Mouse (Mus musculus) stomach, embryonic 14.5 days (tissue): ENCODE measurements around the gene Lama1. TPM values are rescaled to one million over a fixed set of nuclear protein-coding genes. Genes with fewer than 3 reads are reported as not detected.

Experiments
- ATAC-seq: fragments of 200-750 bp; cut with Nextera tagmentation; 2 replicates; pipeline ENCODE4 v1.8.0; 2017; ENCODE audit warnings: low read depth, moderate TSS enrichment; ENCODE audit not compliant: insufficient number of reproducible peaks, insufficient read depth, low FRiP score
- H3K27ac ChIP-seq: fragments of 300-500 bp; sonication (generic); 2 replicates; pipeline ENCODE4 v1.5.1; 2014; ENCODE audit warnings: mild to moderate bottlenecking, low read length, moderate library complexity, mixed read lengths
- H3K27me3 ChIP-seq: fragments of 300-500 bp; sonication (generic); 2 replicates; pipeline ENCODE4 v1.6.1; 2014; ENCODE audit warnings: low read length, control low read depth, mixed read lengths; ENCODE audit not compliant: control insufficient read depth, insufficient read depth
- H3K36me3 ChIP-seq: fragments of 300-500 bp; sonication (generic); 2 replicates; pipeline ENCODE4 v1.6.1; 2014; ENCODE audit warnings: mild to moderate bottlenecking, control low read depth, low read length, moderate library complexity, mixed read lengths; ENCODE audit not compliant: control insufficient read depth, insufficient read depth
- H3K4me1 ChIP-seq: fragments of 300-500 bp; sonication (generic); 2 replicates; pipeline ENCODE4 v1.6.1; 2014; ENCODE audit warnings: low read length, control low read depth, mixed read lengths; ENCODE audit not compliant: control insufficient read depth, insufficient read depth
- H3K4me2 ChIP-seq: fragments of 300-500 bp; sonication (generic); replicated peaks from 2 replicates; pipeline ENCODE4 v1.6.1; 2014; ENCODE audit warnings: low read depth, low read length, control low read depth
- H3K4me3 ChIP-seq: fragments of 300-500 bp; sonication (generic); 2 replicates; pipeline ENCODE4 v1.5.1; 2014; ENCODE audit warnings: low read depth, low read length, control low read depth
- H3K9ac ChIP-seq: fragments of 300-500 bp; sonication (generic); replicated peaks from 2 replicates; pipeline ENCODE4 v1.6.1; 2014; ENCODE audit warnings: low read depth, mild to moderate bottlenecking, control low read depth, low read length, moderate library complexity, mixed read lengths
- H3K9me3 ChIP-seq: fragments of 300-500 bp; sonication (generic); 2 replicates; pipeline ENCODE4 v1.6.1; 2016; ENCODE audit warnings: low read depth, low read length, control low read depth; ENCODE audit not compliant: control insufficient read depth
- WGBS: fragments of 180-500 bp; shearing (Covaris S2); extraction: QIAGEN DNeasy Blood & Tissue Kit; methylation state at CpG from one replicate; pipeline ENCODE4 v1.1.7; 2014; 5-methylcytosine and 5-hydroxymethylcytosine counted together
- polyA plus RNA-seq: library from polyadenylated mRNA; unstranded; fragments of >200 nt; fragmentation: Nextera tagmentation; extraction: Ambion mirVana; gene quantifications from 2 replicates; pipeline ENCODE4 v1.2.1, GENCODE M21; 2014

Gene Lama1
- 9.7 and 10.4 TPM in 2 replicates for polyA plus RNA-seq

DNA sequence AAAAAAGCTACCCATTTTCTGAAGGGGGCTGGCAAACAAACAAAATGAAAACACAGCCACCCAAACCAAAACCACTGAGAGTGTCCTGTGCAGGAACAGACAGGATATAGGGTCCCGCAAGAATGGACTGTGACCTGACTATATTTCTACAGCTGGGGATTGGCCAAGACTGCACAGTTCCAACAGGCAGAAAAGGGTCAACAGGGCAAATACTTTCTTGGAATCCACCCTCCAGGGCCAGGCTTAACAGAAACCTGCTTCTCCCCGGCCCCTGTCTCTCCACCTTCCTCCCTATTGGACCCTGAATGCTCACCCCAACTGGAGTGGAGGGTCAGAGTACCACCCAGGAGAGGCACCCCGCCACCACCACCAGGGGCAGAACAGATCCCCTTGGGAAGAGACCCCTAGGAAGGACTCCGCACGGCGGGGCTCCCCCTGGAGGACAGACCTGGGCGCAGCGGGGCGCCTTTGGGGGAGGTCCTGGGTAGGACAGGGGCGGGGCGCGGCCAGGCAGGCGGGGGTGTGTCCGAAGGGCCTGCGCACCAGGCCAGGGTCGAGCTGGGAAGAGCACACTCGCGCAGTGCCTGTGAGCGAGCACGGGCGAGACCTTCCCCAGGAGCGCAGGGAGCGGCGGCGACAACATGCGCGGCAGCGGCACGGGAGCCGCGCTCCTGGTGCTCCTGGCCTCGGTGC, at the start of gene Lama1:
TSS of gene Lama1 (plus strand) at position 566 of the 693 bp plus-strand sequence.
- Histone ChIP-seq H3K36me3 (no peaks in the 10 kb centered on the region), H3K9ac (peak within 1 kb of the TSS; percentile 53), H3K27ac (no peak within 1 kb of the TSS), H3K4me2 (peak within 1 kb of the TSS; percentile 95), H3K4me1 (peaks cover 13% of the 10 kb centered on the region; the same call in 1 of the 2 replicates), H3K9me3 (no peaks in the 10 kb centered on the region), H3K27me3 (no peaks in the 10 kb centered on the region), H3K4me3 (peak within 1 kb of the TSS; percentile 77)
- WGBS = 2% methylated on average over 32 of the region's 32 CpGs
- peak; percentile 95 for ATAC-seq

DNA sequence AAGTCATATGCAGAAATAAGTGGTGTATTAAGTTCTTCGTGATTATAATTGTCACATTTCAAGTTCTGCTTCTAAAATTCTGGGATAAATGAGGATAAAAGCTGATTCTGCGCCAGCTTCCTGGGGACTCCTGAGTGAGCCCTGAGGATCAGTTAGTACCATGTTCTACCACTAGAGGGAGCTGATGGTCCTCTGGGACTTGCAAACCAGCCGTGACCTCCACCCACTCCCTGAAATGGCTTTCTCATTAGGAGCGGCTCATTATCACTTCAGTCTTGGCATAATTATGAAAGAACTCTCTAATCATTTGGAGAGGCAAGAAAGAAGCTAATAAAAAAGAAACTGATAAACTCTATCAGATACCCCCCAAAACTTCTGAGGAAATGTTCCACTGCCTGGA, 45.6 kb upstream of the Lama1 start:
- no peak overlapping the region for H3K4me3 ChIP-seq
- H3K9me3 ChIP-seq = no peaks in the 10 kb centered on the region
- ATAC-seq = no peak
- no peak overlapping the region for H3K9ac ChIP-seq
- 11% methylated on average over 4 of the region's 4 CpGs for WGBS
- H3K4me1 ChIP-seq = no peaks in the 10 kb centered on the region
- no peaks in the 10 kb centered on the region for H3K27me3 ChIP-seq
- no peaks in the 10 kb centered on the region for H3K36me3 ChIP-seq
- no peak overlapping the region for H3K4me2 ChIP-seq
- H3K27ac ChIP-seq = no peak overlapping the region

DNA sequence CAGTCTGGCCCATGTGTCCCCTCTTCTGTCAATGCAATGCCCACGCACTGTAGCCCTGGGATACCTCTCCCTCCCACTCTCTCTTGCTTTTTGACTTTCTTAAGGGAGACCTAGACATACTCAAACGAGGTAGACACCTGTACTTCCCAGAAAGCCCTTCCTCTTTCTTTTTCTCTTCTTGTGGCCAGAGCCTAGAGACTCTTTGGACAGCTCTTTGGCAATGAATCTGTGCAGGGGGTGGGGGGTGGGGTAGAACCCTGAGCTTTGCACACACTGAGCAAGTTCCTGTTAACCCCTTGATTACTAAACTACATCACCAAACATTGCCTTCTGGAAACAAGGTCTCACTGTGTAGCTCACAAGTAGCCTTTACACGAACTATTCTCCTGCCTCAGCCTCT, 32.8 kb upstream of the Lama1 start:
- no peaks in the 10 kb centered on the region for H3K4me1 ChIP-seq
- no peak for ATAC-seq
- no peak overlapping the region for H3K4me3 ChIP-seq
- WGBS = 76% methylated on average over 3 of the region's 3 CpGs
- no peaks in the 10 kb centered on the region for H3K9me3 ChIP-seq
- H3K27me3 ChIP-seq = no peaks in the 10 kb centered on the region
- no peak overlapping the region for H3K4me2 ChIP-seq
- H3K9ac ChIP-seq = no peak overlapping the region
- H3K27ac ChIP-seq = no peak overlapping the region
- no peaks in the 10 kb centered on the region for H3K36me3 ChIP-seq

DNA sequence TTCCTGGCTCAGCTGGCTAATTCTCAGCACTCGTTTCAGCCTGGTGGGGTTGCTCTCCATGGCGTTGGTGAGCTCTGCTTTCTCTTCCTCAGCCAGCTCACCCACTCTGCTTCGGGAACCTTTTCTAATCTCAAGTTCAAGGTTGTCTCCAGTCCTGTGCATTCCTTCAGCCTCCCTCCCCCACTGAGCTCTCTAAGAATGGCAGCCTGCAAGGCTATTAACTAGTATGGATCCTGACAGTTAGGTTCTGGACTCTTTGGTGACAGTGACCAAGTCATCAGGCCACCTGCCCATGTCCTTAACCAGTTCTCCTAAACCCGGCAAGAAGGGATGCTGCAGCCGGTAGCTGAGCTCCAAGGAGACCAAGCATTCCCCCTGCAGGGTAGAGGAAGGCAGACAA, 30.1 kb upstream of the Lama1 start:
- Histone ChIP-seq H3K27ac (no peak overlapping the region), H3K27me3 (no peaks in the 10 kb centered on the region), H3K4me3 (no peak overlapping the region), H3K4me2 (no peak overlapping the region), H3K36me3 (no peaks in the 10 kb centered on the region), H3K4me1 (no peaks in the 10 kb centered on the region), H3K9ac (no peak overlapping the region), H3K9me3 (no peaks in the 10 kb centered on the region)
- ATAC-seq = no peak
- WGBS = 63% methylated on average over 5 of the region's 5 CpGs

DNA sequence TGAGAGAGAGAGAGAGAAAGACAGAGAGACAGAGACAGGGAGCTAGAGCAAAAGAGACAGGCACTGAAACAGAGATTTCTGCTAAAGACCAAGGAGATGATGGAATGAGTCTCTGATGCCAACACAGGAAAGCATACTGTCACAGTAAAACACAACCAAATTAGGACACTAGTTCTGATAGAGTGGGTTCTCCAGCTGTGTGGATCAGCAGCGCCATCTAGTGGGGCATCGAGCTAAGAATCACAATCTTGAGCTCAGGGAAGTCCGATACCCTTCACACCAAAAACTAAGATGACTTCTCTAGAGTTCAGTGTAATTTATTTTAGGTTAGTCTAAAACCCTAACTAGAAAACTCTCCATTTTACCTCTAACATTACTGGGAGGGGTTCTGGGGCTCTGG, 29.1 kb upstream of the Lama1 start:
- Histone ChIP-seq H3K4me1 (no peaks in the 10 kb centered on the region), H3K27me3 (no peaks in the 10 kb centered on the region), H3K9ac (no peak overlapping the region), H3K9me3 (no peaks in the 10 kb centered on the region), H3K4me2 (no peak overlapping the region), H3K36me3 (no peaks in the 10 kb centered on the region), H3K4me3 (no peak overlapping the region), H3K27ac (no peak overlapping the region)
- WGBS = 12% methylated on average over 3 of the region's 3 CpGs
- no peak for ATAC-seq

DNA sequence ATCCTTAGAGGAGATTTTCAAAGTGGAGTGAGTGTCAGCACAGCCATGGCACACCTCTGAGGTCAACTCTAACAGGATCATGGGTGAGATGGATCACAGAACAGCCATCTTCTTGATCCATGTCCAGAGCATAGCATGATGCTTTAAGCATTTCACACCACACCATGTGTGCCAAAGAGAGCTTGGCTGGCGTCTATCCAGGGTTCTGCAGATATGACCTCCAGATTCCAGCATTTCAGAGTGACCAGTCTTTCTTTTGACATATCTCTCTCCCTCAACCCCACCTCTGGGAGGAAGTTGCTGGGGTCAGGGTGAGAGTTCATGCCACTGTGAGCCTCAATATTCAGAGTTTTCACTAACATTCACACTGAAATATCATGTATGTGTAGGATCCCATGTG, 18.5 kb upstream of the Lama1 start:
- Histone ChIP-seq H3K27ac (no peak overlapping the region), H3K27me3 (no peaks in the 10 kb centered on the region), H3K4me3 (no peak overlapping the region), H3K36me3 (no peaks in the 10 kb centered on the region), H3K4me1 (no peaks in the 10 kb centered on the region), H3K9me3 (no peaks in the 10 kb centered on the region), H3K4me2 (no peak overlapping the region), H3K9ac (no peak overlapping the region)
- no peak for ATAC-seq
- 97% methylated on average over 1 of the region's 1 CpGs for WGBS

DNA sequence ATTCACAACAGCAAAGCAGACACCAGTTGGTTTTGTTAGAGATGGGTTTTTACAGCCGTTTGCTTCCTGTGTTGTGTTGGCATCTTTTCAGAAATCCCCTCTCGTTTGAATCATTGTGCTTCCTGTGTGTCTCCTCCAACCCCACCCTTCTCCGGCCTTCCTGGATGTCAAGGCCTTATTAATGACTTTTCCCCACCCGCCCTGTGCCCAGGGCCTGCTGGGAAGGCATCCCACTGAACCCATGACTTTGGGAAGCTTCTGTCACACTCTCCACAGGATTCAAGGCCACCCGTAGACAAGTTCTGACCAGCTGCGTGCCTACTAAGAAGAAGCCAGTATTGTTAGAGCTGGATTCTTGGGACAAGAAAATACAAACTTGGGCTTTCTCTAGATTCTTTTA, 16.0 kb upstream of the Lama1 start:
- Histone ChIP-seq H3K4me1 (no peaks in the 10 kb centered on the region; the same call in 1 of the 2 replicates), H3K27ac (no peak overlapping the region), H3K9me3 (no peaks in the 10 kb centered on the region), H3K4me3 (no peak overlapping the region), H3K27me3 (no peaks in the 10 kb centered on the region), H3K36me3 (no peaks in the 10 kb centered on the region), H3K9ac (no peak overlapping the region), H3K4me2 (no peak overlapping the region)
- ATAC-seq = no peak
- WGBS = 49% methylated on average over 6 of the region's 6 CpGs

DNA sequence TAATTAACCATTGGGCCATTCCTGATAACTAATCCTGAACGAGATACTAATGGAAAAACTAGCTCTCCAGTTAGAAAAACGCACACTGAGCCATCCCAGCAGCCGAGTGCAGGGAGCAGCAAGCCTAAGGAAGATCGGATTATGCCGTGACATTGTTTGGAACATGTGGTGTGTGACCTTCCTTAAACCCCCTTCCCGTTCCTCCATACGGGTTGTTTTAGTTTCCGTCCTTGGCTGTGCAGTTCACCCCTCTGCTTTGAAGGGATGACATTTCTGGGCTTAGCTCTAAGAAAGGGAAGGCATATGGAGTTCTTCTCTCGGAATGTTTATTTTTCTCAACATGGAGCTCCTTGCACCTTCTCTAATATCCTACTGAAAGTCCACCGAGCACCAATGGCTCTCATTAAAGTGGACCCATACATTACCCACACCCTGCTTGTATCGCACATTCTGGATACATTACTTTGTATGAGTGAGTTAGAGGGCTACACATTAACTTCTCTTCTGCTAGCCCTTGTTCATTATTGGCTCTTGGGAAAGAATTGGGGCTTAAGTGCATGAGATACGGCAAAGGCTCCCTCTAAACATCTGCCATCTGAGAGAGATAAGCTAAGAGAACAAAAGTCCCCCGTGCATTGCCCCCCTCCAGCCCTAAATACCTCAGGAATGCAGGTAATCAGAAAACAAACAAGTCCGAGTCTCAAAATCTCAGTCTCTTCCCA, 11.9 kb upstream of the Lama1 start:
- no peaks in the 10 kb centered on the region; the same call in 1 of the 2 replicates for H3K4me1 ChIP-seq
- H3K9ac ChIP-seq = no peak overlapping the region
- no peaks in the 10 kb centered on the region for H3K36me3 ChIP-seq
- H3K27me3 ChIP-seq = no peaks in the 10 kb centered on the region
- WGBS = 15% methylated on average over 14 of the region's 14 CpGs
- no peak overlapping the region for H3K4me3 ChIP-seq
- H3K9me3 ChIP-seq = no peaks in the 10 kb centered on the region
- no peak overlapping the region; the same call in 1 of the 2 replicates for H3K27ac ChIP-seq
- H3K4me2 ChIP-seq = peak overlapping the region; percentile 10; the same call in 1 of the 2 replicates
- ATAC-seq = peak; percentile 60
